Mouse (Mus musculus): ENCODE results near the gene Grin2c.

Grin2c gene

DNA sequence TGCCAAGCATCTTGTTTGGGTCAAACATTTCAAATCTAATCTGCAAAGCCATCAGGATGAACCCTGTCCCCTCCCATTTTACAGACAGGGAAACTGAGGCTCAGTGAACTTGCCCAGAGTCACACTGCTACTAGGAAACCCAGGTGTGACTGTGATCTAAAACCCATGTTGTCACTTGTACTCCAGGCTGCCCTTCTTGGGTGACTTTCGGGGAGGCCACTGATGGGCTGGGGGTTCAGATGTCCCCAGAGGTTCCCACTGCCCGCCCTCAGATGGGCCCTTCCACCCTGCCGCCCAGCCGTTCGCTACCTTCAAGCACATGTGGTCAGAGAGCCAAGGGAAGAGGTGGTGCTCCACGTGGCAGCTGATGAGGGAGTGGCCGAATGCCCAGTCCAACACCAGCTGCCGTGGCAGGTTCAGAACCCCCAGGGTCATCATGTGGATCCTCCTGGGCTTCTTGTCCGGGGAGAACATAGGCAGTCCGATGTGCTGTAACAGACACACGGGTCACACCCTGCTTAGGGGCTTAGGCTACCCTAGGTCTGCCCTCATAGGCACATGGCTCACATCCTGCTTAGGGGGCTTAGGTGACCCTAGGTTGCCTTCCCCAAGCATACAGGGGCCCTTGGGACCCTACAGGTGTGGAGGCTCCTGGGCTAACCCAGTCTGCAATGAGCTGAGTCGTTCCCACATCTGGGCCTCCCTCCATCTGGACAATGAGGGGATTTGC, 17.0 kb upstream of the Grin2c start:
- no peak for DNase-seq (ENCODE audit: low spot score in 2 of 2)

DNA sequence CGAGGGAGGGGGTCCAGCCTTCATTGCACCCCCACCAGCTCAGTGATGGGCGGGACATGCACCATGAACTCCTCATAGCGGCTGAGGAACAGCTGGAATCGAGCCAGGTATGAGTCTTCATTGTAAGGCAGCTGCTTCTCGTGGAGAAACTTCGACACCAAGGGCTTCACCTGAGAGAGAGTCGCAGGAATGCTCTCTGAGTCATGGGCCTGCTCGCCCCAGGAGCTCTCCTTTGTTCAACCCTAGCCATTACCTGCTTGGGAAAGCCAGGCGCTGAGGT, 16.4 kb upstream of the Grin2c start:
- no peak for DNase-seq (ENCODE audit: low spot score in 2 of 2)

DNA sequence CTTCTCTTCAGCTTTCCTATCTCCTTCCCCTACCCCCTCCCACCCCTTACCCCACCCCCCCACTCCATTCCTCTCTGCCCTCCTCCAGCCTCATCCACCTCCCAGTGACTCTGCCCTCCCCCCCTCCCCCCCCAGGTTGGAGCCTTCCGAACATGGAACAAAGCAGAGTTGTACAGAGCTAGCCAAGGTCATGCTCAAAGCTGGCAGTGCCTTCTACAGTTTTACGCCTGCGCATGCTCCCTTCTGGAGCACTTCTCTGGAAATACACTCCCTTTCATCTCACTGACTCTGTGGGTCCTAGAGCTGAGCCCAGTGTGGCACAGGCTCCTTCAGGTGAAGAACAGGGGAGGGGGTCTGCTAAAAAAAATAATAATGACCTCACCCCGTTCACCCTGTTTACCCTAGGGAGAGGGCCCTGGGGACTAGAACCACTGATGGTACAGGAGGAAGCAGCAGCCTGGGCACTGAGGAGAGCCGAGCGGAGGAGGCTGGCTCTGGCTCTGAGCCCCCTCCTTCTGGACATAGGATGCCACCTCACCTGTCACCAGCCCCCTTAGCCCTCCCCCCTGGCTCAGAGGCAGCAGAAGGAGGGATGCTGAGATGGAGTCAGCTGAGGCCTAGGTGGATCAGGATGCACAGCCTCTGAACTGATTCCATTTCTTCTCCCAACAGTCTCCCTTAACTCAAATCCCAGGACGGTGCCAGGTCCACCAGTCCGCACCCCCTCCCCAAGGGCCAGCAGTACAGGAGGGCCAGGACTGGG, 15.9 kb upstream of the Grin2c start:
- DNase-seq (ENCODE audit: low spot score in 2 of 2), result no peak

DNA sequence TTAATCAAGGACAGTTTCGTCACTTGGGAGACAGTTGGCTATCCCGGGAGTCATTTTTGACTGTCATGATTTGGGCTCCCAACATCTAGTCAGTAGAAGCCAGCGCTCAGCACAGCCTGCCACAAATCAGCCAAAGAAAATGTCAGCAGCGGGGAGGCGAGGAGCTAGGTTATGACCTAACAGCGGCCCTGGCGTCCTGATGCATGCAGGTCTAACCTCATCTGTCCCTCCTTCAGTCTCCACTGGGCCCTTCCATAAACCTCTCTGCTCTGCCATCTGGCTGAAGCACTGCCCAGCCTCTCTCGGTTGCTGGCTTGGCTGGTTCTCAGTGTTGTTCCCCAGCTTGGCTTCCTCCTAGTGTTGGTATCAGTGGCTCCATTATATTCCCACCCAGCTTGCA, 15.3 kb upstream of the Grin2c start:
- DNase-seq (ENCODE audit: low spot score in 2 of 2), result no peak

DNA sequence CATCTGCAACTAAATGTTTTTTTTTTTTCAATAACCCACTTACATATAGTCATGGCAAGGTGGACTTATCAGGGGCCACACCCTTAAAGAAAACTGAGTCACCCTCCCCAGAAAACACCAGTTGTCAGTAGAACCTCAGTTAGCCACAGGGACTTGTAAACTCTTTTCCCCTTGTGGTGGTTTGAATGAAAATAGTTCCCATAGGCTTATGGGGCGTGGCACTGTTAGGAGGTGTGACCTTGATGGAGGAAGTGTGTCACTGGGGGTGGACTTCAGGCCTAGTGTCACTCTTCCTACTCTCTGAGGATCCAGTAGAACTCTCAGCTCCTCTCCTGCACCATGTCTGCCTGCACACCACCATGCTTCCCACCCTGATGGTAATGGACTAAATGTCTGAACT, 12.7 kb upstream of the Grin2c start:
- DNase-seq (ENCODE audit: low spot score in 2 of 2), result no peak

DNA sequence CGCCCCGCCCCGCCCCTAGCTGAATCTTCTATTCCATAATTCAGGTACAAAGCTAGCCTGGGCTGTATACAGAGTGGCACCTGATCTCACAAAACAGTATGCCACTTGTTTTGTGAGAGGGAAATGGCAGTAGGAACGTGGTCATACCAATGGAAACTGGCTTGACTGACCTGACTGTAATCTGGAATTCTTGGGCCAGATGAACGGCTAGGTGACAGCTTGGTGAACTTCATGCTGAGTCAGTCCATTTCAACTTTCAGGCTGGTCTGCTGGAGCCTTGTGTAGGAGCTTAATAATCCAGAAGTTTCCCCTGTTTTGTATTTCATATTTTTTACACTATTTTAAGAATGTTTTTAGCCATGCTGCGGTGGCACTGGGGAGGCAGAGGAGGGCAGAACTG, 11.1 kb upstream of the Grin2c start:
- no peak for DNase-seq (ENCODE audit: low spot score in 2 of 2)

DNA sequence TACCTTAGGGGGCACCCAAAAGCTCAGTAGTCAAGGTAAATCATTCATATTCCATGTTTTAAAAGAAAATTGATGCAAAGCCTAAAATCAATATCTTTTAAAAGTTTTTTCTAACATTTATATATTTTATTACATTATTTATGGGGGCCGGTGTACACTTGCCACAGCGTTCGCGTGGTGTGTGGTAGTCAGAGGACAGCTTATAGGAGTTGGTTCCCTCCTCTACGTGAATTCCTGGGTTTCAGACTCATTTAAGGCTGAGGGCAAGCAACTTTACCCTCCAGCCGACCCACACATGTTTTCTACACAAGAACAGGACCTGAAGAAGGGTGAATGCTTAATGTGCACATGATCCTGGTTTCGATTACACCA, 10.5 kb upstream of the Grin2c start:
- no peak for DNase-seq (ENCODE audit: low spot score in 2 of 2)

DNA sequence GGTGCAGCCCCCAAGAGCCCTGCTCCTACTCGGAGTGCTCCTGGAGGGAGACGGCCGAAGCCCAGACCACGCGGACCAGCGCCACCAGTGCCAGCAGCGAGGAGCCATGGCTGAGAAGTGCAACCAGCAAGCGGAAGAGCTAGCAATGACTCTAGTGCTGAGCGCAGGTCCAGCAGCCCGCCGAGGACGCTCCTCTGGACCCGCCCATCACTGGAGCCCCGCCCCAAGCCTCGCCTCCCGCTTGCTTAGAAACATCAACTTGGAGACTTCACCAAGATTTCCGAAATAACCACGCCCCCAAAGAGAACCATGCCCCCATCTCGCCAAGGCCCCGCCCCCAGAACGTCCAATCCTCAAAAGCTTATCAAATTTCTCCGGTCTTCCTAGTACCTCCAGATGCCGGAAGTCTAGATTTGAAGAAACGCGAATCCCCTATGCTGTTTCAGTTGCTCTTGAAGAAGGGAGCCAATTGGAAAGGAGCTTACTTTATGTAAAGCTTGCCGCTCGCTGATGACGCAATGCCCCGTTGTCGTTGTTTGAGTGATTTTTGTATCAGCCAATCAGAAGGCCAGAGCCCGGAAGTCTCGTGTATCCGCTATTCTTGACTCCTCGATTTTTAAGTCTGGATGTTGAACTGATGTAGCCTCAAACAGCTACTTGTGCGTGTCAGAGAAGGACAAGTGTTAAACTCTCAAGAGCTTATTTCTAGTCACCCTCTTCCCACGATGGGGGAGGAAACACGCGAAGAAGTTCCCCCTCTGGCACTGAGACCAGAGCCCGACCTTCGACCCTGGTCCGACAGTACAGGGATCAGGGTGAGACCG, 9.9 kb upstream of the Grin2c start, which contains the start of gene Fdxr:
Gene Fdxr, minus strand, starts transcription at position 271 of the 824 bp plus-strand sequence.
- DNase-seq (ENCODE audit: low spot score in 2 of 2), result peak; percentile 96 to 99

DNA sequence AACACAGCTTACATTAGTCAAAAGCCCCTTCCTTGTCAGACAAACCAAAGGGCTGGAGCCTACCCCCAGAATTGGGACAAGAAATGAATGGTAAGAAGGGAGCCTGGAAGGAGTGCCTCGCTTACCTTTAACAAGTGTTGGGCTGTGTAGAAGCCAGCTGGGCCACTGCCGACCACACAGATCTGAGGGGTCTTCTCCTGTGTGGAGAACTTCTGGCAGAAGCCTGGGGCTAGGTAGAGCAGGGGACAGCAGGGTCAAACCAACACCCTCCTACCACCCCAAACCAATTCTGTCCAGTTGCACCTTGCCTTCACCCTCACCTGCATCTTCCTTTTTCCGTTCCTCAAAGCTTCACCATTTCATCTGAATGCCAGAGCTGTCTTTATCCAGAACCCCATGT, 8.9 kb upstream of the Grin2c start:
- DNase-seq (ENCODE audit: low spot score in 2 of 2), result no peak

DNA sequence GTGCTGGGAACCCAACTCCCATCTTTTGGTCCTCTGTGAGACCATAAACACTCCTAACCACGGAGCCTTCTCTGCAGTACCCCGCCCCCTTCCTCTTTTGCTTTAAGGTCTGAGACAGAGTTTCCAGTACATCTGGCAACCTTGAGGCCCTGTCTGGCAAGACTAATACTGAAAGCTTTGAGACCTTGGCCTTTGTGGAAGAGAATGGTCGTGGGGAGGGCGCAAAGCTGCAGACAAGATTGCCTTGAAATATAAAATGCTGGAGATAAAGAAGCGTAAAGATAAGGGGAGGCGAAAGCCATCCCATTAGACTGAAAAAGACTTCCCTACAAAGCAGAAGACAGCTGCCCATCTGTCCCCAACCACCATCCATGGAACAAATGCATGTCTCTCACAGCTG, 8.5 kb upstream of the Grin2c start:
- no peak for DNase-seq (ENCODE audit: low spot score in 2 of 2)

DNA sequence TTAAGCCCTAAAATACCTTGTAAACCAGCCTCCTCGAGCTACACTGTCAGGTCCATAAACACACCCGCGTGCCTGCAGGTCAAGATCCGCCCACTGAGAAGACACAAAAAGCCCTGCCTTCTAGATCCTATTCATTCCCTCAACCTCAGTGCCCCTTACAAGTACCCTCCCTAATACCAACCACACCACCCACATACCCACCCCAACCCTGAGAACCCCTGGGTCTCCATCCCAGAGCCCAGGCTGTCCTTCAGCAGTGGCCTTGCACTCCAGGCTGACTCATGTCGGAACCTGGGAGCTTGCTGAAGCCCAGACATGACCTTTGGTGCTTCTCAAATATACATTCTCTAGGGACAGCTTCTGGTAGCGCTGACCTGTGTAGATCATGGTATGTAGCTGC, 7.7 kb upstream of the Grin2c start:
- no peak for DNase-seq (ENCODE audit: low spot score in 2 of 2)

DNA sequence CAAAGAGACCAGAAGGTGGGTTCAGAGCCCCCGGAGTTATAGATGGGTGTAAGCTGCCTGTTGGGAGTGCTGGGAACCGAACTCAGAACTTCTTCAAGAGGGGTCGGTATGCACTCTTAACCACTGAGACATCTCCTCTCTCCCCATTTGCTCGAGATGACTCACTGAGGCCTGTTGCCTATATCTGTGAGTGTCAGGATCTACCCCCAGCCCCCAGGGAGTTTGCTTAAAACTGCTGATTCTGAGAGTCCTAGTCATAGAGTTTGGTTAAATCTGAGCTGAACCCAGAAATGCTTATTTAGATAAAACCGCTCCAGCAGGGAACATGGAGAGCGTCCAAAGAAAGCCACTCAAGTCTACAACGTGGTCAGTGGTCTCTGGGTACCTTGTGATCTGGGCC, 7.1 kb upstream of the Grin2c start:
- no peak for DNase-seq (ENCODE audit: low spot score in 2 of 2)

DNA sequence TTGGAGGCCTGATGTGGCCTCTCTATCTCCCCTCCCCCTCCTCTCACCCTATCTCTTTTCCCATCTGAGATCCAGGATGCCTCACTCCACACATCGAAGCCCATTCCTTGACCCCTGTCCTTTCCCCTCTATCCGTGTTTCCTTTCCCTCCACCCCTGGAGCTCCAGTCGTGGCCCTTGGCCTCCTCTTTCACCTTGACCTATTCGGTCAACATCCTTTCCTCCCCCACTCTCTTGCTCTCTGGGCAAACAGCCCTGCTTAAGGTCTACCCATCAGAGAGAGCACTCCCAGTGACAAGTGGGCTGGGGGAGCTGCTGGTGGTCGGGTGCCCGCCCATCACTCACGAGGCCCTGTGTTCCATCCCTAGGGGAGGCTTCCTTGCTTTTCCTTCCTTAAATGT, 6.7 kb upstream of the Grin2c start:
- DNase-seq (ENCODE audit: low spot score in 2 of 2), result no peak

DNA sequence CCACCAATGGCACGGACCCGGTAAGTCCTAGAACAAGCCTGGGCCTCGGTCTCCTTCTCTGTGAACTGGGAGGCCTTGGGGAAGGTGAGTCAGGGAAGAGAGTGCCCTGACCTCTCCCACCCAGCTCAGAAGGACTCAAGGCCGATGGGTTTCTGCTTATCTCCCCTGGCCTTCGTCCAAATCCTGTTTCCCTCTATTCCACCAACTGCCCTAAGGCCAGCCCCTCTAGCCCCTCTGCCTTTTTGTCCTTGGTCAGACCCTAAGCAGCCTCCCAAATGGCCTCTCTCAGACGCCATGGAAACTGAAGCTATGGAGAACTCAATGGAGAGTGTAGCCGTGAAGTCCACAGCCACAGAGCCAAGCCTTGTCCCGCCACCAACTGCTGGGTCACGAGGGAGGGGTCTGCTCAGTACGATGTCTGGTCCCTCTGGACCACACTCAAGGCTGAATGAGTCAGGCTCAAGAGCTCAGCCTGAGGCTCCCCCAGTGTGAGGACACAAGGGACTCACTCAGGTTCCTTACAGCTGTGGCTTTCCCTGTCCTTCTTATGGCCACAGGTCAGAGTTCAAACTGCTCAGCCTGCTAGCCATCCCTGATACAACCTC, 6.0 kb upstream of the Grin2c start:
- DNase-seq (ENCODE audit: low spot score in 2 of 2), result no peak

DNA sequence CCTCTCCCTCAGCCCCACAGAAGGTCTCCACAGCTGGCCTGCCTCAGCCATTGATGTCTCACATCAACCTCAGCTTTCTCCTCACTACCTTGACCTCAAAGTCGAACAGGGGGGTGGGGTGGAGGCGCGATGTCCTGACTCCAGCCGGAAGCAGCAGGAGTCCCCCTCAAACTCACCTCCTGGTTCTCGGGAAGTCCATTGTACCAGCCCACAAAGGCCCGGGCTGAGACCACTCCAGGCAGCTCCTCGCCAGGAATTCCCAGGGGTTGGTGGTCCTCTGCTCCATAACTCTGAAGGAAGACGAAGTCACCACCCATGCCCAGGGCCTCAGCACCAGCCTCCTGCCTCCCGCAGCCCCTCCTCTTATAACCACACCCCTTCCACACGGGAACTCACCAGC, 4.4 kb upstream of the Grin2c start:
- DNase-seq (ENCODE audit: low spot score in 2 of 2), result no peak

DNA sequence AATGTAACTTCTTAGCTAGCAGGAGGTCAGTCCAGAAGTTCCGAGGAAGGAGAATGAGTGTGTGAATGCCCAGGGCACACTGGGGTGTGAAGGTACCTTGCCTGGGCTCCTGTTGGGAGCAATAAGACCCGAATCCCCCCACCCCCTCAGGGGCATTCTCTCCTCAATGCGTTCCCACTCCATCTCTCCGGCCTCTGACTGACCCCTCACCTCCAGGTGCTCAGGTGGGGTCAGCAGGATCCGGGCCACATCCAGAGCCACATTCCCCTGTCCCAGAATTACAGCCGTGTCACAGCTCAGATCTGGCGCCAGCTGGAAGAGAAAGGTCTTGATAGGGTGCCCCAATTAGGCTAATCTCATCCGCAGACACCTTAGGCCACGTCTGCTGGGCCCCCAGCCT, 4.0 kb upstream of the Grin2c start:
- DNase-seq (ENCODE audit: low spot score in 2 of 2), result no peak

DNA sequence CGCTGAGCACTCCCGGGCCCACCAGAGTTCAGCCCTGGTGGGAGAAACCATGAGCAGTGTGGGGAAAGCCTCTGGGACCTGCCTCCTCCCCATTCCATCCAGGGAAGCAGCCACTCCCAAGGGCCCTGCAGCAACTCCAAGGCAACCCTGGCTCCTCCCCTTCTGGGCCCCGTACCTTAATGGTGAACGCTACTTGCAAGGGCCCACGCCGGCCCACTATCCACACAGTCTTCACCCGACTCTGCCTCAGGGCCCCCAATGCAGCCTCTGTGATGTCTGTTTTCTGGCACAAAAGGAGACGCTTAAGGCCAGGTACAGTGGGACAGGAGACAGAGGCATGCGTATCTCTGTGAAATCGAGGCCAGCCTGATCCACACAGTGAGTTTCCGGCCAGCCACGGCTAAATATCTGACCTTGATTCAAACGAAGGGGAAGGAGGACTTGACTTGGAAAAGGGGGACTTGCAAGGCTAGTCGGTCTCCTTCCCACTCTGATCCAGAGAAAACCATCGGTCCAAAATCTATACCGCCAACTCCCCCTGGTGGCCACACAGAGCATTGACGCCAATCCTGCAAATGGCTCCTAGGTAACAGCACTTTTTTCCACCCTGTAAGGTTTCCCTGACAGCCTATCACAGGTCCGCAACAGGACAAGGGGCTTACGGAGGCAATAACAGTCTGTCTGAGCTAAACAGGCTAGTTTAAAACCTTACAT, 3.3 kb upstream of the Grin2c start:
- DNase-seq (ENCODE audit: low spot score in 2 of 2), result peak; percentile 70 to 81

DNA sequence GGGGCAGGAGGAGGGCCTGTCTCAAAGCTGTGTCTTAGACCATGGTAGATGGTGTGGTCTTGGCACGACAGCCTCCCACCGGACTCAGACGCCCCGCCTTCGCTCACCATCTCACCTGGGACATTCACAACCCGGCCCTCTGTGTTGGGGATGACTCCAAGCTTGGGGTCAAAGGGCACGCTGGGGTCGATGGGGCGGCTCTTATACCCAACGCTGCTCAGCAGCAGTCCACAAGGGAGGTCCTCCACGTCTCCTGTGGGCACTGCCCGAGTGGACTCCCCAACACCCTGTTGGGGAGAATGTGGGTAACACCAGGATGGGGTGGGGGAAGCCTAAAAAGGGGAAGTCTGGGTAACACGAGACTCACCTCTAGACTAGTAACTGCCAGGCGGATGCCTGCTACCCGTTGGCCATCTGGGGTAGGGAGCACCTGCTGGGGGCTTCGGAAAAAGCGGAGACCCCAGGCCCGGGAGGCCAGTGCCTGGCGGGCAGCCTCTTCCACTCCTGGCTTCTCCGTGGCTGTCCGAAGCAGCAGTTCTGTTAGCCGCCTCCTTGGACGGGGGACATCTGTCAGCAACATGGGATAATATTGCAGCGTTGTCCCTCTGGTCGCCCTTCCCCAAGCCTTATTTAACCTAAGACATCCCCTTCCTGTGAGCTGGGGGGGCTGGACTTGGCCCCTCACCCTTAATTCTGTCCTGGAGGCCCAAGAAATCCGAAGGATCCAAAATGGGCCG, 2.5 kb upstream of the Grin2c start:
- DNase-seq (ENCODE audit: low spot score in 2 of 2), result no peak

DNA sequence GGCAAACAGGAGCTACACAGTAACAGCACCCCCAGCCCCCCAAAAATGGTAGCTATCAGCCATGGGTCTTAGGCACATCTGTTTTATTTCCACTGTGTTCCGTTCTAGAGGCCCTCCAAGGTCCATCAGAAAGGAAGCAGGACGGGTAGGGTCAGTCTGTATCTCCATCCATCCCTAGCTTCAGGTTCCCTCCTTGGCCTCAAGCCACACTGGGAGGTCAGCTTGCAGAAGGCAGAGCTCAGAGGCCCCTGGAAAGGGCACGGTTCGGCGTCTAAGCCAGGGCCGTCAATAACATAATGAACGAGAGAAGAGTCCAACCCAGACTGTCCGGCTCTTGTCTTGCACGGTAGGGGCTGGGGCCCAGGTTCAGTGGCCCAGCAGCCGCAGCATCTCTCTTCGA, 915 bp upstream of the Grin2c start:
- DNase-seq (ENCODE audit: low spot score in 2 of 2), result no peak

DNA sequence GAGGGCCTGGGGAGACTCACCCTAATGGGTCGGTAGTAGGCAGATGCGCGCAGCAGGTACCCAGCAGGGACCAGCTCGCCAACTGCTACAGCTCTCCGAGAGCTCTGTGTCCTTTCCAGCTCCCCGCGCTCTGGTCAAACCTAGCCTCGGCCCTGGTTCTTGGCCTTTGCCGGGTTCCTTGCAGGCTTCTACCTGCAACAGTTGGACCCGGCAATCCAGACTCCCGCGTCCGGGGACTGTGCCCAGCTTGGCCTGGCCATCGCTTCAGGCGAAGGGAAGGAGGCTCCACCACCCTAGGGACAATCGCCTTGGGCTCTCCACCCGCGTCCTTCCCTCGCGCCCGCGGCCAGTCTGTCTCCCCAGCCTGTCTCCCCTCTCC, 654 bp downstream of the Grin2c start:
- DNase-seq (ENCODE audit: low spot score in 2 of 2), result no peak

DNA sequence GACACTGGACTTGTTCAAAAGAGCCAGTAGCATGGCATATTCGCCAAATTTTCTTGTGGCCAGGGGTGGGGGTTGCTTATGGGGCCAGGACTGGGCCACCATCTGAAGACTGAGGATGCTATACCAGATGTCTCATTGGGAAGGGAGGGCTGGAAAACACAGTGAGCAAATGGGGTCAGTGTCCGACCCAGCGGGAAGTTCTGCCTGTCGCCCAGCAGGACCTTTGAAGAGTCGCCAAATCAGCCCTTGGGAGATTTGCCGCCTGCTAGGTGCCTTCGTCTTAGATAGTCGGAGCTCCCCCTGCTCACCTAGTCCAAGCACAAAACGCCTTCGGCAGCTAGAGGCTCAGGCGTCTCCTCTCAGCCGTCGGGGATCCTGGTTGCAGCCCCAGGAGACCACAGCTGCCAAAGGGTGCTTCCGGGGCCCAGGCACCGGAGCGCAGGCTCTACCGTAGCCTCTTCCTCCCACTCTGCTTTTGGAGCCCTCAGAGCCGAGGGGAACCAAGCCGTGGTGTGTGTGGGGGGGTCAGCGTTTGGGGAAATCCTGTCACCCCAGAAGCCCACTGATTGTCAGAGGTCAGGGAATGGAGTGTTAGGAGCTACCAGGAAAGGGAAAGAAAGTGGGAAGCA, 1.2 kb downstream of the Grin2c start:
- no peak for DNase-seq (ENCODE audit: low spot score in 2 of 2)
